Mouse (Mus musculus) cerebellum, adult 2 months (tissue): Measurements from ENCODE around the gene Pdgfa.

ENCODE experiments used
- CTCF ChIP-seq: fragments of 200-500 bp; IDR thresholded peaks from 2 replicates; pipeline ENCODE4 v1.5.1; 2011; ENCODE audit warnings: low read depth, mild to moderate bottlenecking, control low read depth, low read length, moderate library complexity, borderline replicate concordance; ENCODE audit not compliant: insufficient read depth
- POLR2A ChIP-seq: fragments of 200-500 bp; IDR thresholded peaks from 2 replicates; pipeline ENCODE4 v1.6.1; 2011; ENCODE audit warnings: low read length, control low read depth, borderline replicate concordance; ENCODE audit not compliant: insufficient read depth

DNA sequence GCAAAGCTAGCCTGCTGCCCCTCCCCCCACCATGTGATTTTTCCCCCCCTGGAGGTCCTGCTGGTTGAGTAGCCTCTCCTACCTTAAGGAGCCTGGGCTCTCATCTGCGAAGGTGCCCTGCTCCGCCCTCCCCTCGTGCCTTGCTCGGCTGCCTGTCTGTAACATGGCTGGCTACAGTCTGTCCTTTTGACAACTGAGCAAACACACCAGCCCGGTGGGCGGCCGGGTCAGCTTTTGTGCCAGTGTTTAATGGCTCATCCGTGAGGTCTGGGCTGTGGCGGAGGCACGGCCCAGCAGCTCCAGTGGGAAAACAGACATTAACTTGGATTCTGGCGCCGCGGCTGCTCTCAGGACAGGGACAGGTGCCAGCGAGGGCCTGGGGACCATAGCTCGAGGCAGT is 30.4 kb upstream of the Pdgfa start:
- TF ChIP-seq CTCF (no peak), POLR2A (no peak)
